Mouse (Mus musculus) heart, embryonic 15.5 days (tissue): ENCODE measurements around the gene Ndufs2. TPM values are rescaled to one million over a fixed set of nuclear protein-coding genes. Genes with fewer than 3 reads are reported as not detected.

Experiments used
- ATAC-seq: fragments of 200-750 bp; cut with Nextera tagmentation; replicated peaks from 2 replicates; pipeline ENCODE4 v1.8.0; 2017; ENCODE audit warnings: low read depth, moderate TSS enrichment; ENCODE audit not compliant: insufficient number of reproducible peaks, insufficient read depth, low FRiP score
- H3K27ac ChIP-seq: fragments of 300-500 bp; sonication (generic); 2 replicates; pipeline ENCODE4 v1.5.1; 2015; ENCODE audit warnings: mild to moderate bottlenecking, inconsistent platforms
- H3K27me3 ChIP-seq: fragments of 300-500 bp; sonication (generic); 2 replicates; pipeline ENCODE4 v1.6.1; 2015; ENCODE audit warnings: inconsistent platforms
- H3K36me3 ChIP-seq: fragments of 300-500 bp; sonication (generic); 2 replicates; pipeline ENCODE4 v1.6.1; 2015; ENCODE audit warnings: mild to moderate bottlenecking, inconsistent platforms
- H3K4me1 ChIP-seq: fragments of 300-500 bp; sonication (generic); replicated peaks from 2 replicates; pipeline ENCODE4 v1.6.1; 2015; ENCODE audit warnings: inconsistent platforms
- H3K4me2 ChIP-seq: fragments of 300-500 bp; sonication (generic); 2 replicates; pipeline ENCODE4 v1.6.1; 2015; ENCODE audit warnings: inconsistent platforms, mild to moderate bottlenecking, moderate library complexity
- H3K4me3 ChIP-seq: fragments of 300-500 bp; sonication (generic); 2 replicates; pipeline ENCODE4 v1.5.1; 2015; ENCODE audit warnings: mild to moderate bottlenecking, inconsistent platforms
- H3K9ac ChIP-seq: fragments of 300-500 bp; sonication (generic); 2 replicates; pipeline ENCODE4 v1.6.1; 2015; ENCODE audit warnings: mild to moderate bottlenecking, inconsistent platforms
- H3K9me3 ChIP-seq: fragments of 300-500 bp; sonication (generic); replicated peaks from 2 replicates; pipeline ENCODE4 v1.6.1; 2016; ENCODE audit warnings: inconsistent platforms
- WGBS: fragments of 180-500 bp; shearing (Covaris S2); methylation state at CpG from one replicate; pipeline ENCODE4 v1.1.7; 2015; ENCODE audit warnings: mixed read lengths; 5-methylcytosine and 5-hydroxymethylcytosine counted together
- polyA plus RNA-seq: library from polyadenylated mRNA; unstranded; fragments of >200 nt; fragmentation: Nextera tagmentation; extraction: Ambion mirVana; gene quantifications from 2 replicates; pipeline ENCODE4 v1.2.1, GENCODE M21; 2015

The Ndufs2 gene
- polyA plus RNA-seq, result 514 and 535 TPM in 2 replicates

- H3K27ac ChIP-seq, result peak within 1 kb of the TSS; percentile 77
- no peak for ATAC-seq
- H3K36me3 ChIP-seq, result no peaks in the 10 kb centered on the region
- peaks cover 48% of the 10 kb centered on the region for H3K4me1 ChIP-seq
- H3K9me3 ChIP-seq, result no peaks in the 10 kb centered on the region
- WGBS, result 22% methylated on average over 26 of the region's 26 CpGs
- H3K27me3 ChIP-seq, result peaks cover 3% of the 10 kb centered on the region; the same call in 1 of the 2 replicates
- peak within 1 kb of the TSS; percentile 43 for H3K9ac ChIP-seq
- H3K4me3 ChIP-seq, result peak within 1 kb of the TSS; percentile 42
- H3K4me2 ChIP-seq, result peak within 1 kb of the TSS; percentile 63
Measured at GRCm38 (mm10) chr1:171250680-171251593, at the start of gene Ndufs2. Ndufs2 (minus strand) TSS chr1:171251388.

- H3K4me3 ChIP-seq, result no peak overlapping the region
- peaks cover 6% of the 10 kb centered on the region for H3K4me1 ChIP-seq
- H3K9ac ChIP-seq, result no peak overlapping the region
- no peak for ATAC-seq
- H3K27ac ChIP-seq, result no peak overlapping the region
- WGBS, result 52% methylated on average over 3 of the region's 3 CpGs
- H3K9me3 ChIP-seq, result no peaks in the 10 kb centered on the region
- H3K4me2 ChIP-seq, result no peak overlapping the region
- no peaks in the 10 kb centered on the region for H3K36me3 ChIP-seq
- peaks cover 22% of the 10 kb centered on the region for H3K27me3 ChIP-seq
Measured at GRCm38 (mm10) chr1:171298226-171298625, 47.0 kb upstream of the Ndufs2 start.

- WGBS, result 12% methylated on average over 3 of the region's 3 CpGs
- H3K27me3 ChIP-seq, result peaks cover 22% of the 10 kb centered on the region
Measured at GRCm38 (mm10) chr1:171295063-171295402, 43.8 kb upstream of the Ndufs2 start.

GRCm38 (mm10) chr1:171294298-171295062 lies 43.3 kb upstream of the Ndufs2 start, which contains the start of gene Ufc1:
Ufc1 (minus strand) TSS chr1:171295024.
- Histone ChIP-seq H3K27ac (peak within 1 kb of the TSS; percentile 94), H3K4me1 (peaks cover 8% of the 10 kb centered on the region), H3K4me2 (peak within 1 kb of the TSS; percentile 72), H3K4me3 (peak within 1 kb of the TSS; percentile 80), H3K36me3 (peaks cover 9% of the 10 kb centered on the region; the same call in 1 of the 2 replicates), H3K9ac (peak within 1 kb of the TSS; percentile 83), H3K27me3 (peaks cover 22% of the 10 kb centered on the region), H3K9me3 (no peaks in the 10 kb centered on the region)
- ATAC-seq, result peak; percentile 48
- under 1% methylated on average over 42 of the region's 42 CpGs for WGBS

More at GRCm38 (mm10) chr1:171295063-171295402, 43.8 kb upstream of the Ndufs2 start:
- H3K4me3 ChIP-seq, result peak overlapping the region; percentile 80
- peaks cover 8% of the 10 kb centered on the region for H3K4me1 ChIP-seq
- H3K27ac ChIP-seq, result peak overlapping the region; percentile 94
- ATAC-seq, result no peak
- peak overlapping the region; percentile 72 for H3K4me2 ChIP-seq
- peak overlapping the region; percentile 83 for H3K9ac ChIP-seq
- H3K36me3 ChIP-seq, result 0 out of 2 replicates have a peak, but pooled peaks cover 4% of the 10 kb centered on the region
- H3K9me3 ChIP-seq, result no peaks in the 10 kb centered on the region

- H3K27ac ChIP-seq, result peak overlapping the region; percentile 94; the same call in 1 of the 2 replicates
- no peak for ATAC-seq
- peak overlapping the region; percentile 80 for H3K4me3 ChIP-seq
- peaks cover 22% of the 10 kb centered on the region for H3K27me3 ChIP-seq
- H3K9ac ChIP-seq, result peak overlapping the region; percentile 83
- peaks cover 15% of the 10 kb centered on the region; the same call in 1 of the 2 replicates for H3K36me3 ChIP-seq
- 37% methylated on average over 5 of the region's 5 CpGs for WGBS
- H3K4me1 ChIP-seq, result peaks cover 8% of the 10 kb centered on the region
- H3K9me3 ChIP-seq, result no peaks in the 10 kb centered on the region
- H3K4me2 ChIP-seq, result peak overlapping the region; percentile 72
Measured at GRCm38 (mm10) chr1:171293906-171294297, 42.7 kb upstream of the Ndufs2 start.

GRCm38 (mm10) chr1:171293351-171293750 lies 42.2 kb upstream of the Ndufs2 start:
- Histone ChIP-seq H3K27ac (no peak overlapping the region), H3K4me2 (peak overlapping the region; percentile 72), H3K27me3 (peaks cover 16% of the 10 kb centered on the region), H3K4me1 (peaks cover 8% of the 10 kb centered on the region), H3K4me3 (peak overlapping the region; percentile 80), H3K36me3 (peaks cover 20% of the 10 kb centered on the region; the same call in 1 of the 2 replicates), H3K9ac (no peak overlapping the region), H3K9me3 (no peaks in the 10 kb centered on the region)
- WGBS, result 79% methylated on average over 3 of the region's 3 CpGs
- ATAC-seq, result no peak

GRCm38 (mm10) chr1:171288328-171288727 lies 37.1 kb upstream of the Ndufs2 start:
- Histone ChIP-seq H3K27me3 (no peaks in the 10 kb centered on the region), H3K36me3 (peaks cover 45% of the 10 kb centered on the region; the same call in 1 of the 2 replicates), H3K9me3 (no peaks in the 10 kb centered on the region), H3K4me2 (peak overlapping the region; percentile 55), H3K4me3 (peak overlapping the region; percentile 100; the same call in 1 of the 2 replicates), H3K4me1 (peaks cover 23% of the 10 kb centered on the region), H3K27ac (peak overlapping the region; percentile 95), H3K9ac (0 out of 2 replicates have a peak overlapping the region, but pooled peaks have one; percentile 99)
- 57% methylated on average over 4 of the region's 4 CpGs for WGBS
- ATAC-seq, result no peak

- peak within 1 kb of the TSS; percentile 100 for H3K4me3 ChIP-seq
- no peaks in the 10 kb centered on the region for H3K9me3 ChIP-seq
- peak within 1 kb of the TSS; percentile 95 for H3K27ac ChIP-seq
- WGBS, result 1% methylated on average over 49 of the region's 49 CpGs
- H3K4me2 ChIP-seq, result peak within 1 kb of the TSS; percentile 83
- no peaks in the 10 kb centered on the region for H3K27me3 ChIP-seq
- peaks cover 45% of the 10 kb centered on the region; the same call in 1 of the 2 replicates for H3K36me3 ChIP-seq
- H3K9ac ChIP-seq, result peak within 1 kb of the TSS; percentile 99
- peaks cover 21% of the 10 kb centered on the region for H3K4me1 ChIP-seq
- ATAC-seq, result peak; percentile 92
Measured at GRCm38 (mm10) chr1:171287136-171288081, 36.2 kb upstream of the Ndufs2 start, which contains the start of gene Usp21. Usp21 (minus strand) TSS chr1:171287991.

GRCm38 (mm10) chr1:171286517-171286916 lies 35.3 kb upstream of the Ndufs2 start:
- no peak for ATAC-seq
- WGBS, result 90% methylated on average over 19 of the region's 19 CpGs
- Histone ChIP-seq H3K27ac (no peak overlapping the region), H3K4me2 (peak overlapping the region; percentile 83), H3K9me3 (no peaks in the 10 kb centered on the region), H3K9ac (peak overlapping the region; percentile 99; the same call in 1 of the 2 replicates), H3K4me3 (peak overlapping the region; percentile 100), H3K4me1 (peaks cover 30% of the 10 kb centered on the region), H3K27me3 (no peaks in the 10 kb centered on the region), H3K36me3 (peaks cover 45% of the 10 kb centered on the region; the same call in 1 of the 2 replicates)
